Mouse (Mus musculus): ENCODE measurements around the gene Olfr855. TPM values are rescaled to one million over a fixed set of nuclear protein-coding genes. Genes with fewer than 3 reads are reported as not detected.

Olfr855 gene
- not detected for total RNA-seq (2021)
- long read RNA-seq, experiment 1 = 0 reads
- long read RNA-seq, experiment 2 = 0 reads

DNA sequence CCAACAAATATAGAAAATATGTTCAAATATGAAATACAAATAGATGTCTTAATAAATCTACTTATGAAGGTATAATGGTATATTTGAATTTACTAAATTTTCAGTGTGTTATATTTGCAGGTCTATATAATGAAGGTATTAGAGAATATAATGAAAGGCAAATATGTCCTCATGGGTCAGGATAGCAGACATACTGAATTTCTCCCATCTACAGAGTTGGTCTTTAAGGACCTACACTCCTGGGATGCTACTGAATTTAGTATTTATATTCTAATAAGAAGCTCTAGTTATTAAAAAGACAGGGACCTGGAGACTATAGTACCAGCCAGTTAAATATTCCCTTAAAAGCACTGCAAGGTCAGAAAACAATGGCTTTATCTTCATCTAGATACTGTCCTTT, at the start of gene Olfr855:
Gene Olfr855, plus strand, starts transcription at position 301 of the 400 bp plus-strand sequence.
- DNase-seq (ENCODE audit: low spot score in 2 of 2) = no peak

DNA sequence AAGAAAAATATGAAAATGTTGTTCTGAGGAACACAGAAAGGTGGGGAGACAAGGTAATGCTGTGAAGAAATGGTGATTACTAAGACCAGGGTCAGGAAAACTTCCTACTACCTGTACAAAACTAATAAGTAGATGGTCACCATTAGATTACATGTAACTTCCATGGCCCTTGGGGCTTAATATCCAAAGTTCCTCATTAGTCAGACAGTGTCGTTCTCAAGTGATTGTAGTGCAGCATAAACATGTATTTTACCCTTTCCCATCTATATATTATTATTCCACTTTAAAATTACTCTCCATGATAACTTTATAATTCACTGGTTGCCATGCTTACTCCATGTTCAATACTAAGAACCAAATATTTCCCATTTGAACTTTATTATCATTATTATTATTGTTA, 41.4 kb upstream of the Olfr855 start, which contains the start of gene Olfr853:
Gene Olfr853, minus strand, starts transcription at position 101 of the 400 bp plus-strand sequence.
- DNase-seq (ENCODE audit: low spot score in 2 of 2) = no peak

DNA sequence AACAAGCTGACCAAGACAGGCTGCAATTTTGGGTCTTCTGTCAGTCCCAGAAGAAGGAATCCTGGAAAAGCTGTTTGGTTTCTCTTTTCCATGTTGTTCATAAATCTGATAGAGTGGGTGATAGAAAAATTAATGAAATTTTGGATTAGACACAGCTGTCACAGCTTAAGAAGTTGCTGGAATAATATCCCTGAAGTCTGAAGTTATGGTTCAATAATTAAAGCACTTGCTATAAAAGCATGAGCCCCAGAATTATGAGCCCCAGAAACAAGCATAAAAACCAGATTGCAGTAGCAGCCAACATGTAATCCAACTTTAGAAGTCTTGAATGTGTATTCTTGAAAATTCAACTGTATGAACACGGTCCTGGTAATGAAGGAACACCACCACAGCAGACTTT, 15.1 kb upstream of the Olfr855 start, which contains the start of gene Olfr854:
Gene Olfr854, minus strand, starts transcription at position 101 of the 400 bp plus-strand sequence.
- no peak for DNase-seq (ENCODE audit: low spot score in 2 of 2)

DNA sequence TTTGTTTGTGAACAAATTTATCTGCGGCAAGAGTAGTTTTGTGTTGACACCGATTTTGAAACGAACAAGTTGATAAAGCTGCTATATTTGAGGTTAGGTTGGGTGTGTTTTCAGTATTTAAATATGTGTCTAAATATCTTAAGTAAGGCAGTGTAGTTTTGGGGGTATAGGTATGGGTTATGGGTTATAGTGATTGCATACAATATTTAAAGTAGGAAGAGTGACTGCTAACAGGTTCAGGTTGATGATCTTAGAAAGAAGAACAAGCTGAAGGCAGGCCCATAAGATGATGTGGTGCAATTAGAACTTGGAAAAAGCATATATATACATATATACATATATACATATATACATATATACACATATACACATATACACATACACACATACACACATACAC, 38.9 kb downstream of the Olfr855 start:
- DNase-seq (ENCODE audit: low spot score in 2 of 2) = no peak

DNA sequence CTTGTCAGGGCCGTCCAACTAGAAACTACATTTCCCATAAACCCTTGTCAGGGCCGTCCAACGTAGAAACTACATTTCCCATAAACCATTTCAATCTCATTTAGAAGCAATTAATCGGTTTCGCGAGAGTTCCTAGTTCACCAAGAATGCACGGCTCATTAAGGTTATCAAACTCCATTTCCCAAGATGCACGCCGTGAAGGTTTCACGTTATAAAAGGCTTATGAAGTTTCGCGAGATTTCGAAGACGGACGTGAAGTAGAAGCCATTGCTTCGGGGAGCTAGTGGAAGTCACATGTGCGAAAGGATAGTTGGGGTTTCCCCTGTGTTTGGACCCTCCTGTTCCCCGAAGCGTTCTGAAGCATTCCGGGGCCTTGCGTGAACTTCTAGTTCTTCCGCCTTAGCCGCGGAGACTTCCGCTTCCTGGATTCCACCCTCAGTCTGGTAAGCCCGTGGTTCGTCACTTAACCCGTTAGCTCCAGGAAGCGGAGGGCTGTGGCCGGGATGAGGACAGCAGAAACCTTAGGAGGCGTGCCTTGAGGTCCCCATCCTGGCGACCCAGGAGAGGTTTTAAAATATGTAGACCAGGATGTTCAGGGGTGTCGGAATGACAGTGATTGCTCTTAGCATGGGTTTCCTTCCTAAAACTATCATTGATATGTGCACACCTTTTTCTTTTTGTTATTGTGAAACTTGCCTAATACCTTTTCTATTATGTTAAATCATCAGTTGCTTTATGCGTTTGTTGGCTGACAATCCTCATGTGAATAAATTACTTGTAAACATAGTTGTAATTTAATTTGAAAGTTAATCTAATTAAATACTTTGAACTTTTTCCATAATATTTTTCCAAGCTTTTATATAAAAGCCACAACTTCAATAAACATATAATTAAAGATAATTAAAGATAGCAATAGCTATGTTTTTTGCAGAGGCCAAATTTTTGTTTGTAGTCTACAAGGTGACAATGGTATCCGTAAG, 39.7 kb downstream of the Olfr855 start, which contains the start of gene Zfp317:
Gene Zfp317, plus strand, starts transcription at position 260 of the 980 bp plus-strand sequence.
- peak; percentile 25 to 73 for DNase-seq (ENCODE audit: low spot score in 2 of 2)

DNA sequence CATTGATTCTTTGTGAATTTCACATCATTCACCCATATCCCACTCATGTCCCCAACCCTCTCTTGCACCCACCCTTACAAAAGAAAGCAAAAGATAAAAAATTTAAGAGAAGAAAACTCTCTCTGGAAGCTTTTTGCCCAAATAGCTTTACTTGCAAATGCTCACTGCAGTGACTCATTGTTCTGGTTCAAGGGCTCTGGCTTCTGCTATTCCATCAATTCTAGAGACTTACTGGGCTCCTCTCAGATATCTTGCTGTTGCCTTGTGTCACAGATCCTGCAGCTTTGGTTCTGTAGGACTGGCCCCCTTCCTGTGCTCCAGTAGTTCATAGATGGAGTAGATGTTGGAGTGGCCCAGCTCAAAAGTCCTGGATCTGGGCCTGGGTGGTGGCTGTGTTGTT, 47.2 kb downstream of the Olfr855 start:
- no peak for DNase-seq (ENCODE audit: low spot score in 2 of 2)

Other genes with a start within 250 kb of the Olfr855 start
- not detected for gene Olfr845, start 246.2 kb upstream of the Olfr855 start, total RNA-seq (2021)
- not detected for gene Olfr846, start 218.6 kb upstream of the Olfr855 start, total RNA-seq (2021)
- gene Olfr847, start 203.9 kb upstream of the Olfr855 start, total RNA-seq (2021) = not detected
- gene Olfr849, start 142.4 kb upstream of the Olfr855 start, total RNA-seq (2021) = not detected
- not detected for gene Olfr850, start 104.4 kb upstream of the Olfr855 start, total RNA-seq (2021)
- gene Olfr851, start 89.3 kb upstream of the Olfr855 start, total RNA-seq (2021) = not detected
- not detected for gene Olfr853, start 41.5 kb upstream of the Olfr855 start, total RNA-seq (2021)
- gene Olfr854, start 15.2 kb upstream of the Olfr855 start, total RNA-seq (2021) = not detected
- gene Zfp317, start 39.5 kb downstream of the Olfr855 start, total RNA-seq (2021) = 10 to 100 TPM; 21.9 to 25.3 TPM
- gene Olfr857, start 126.8 kb downstream of the Olfr855 start, total RNA-seq (2021) = not detected
- not detected for gene Olfr58, start 197.7 kb downstream of the Olfr855 start, total RNA-seq (2021)
- not detected for gene Olfr859, start 222.3 kb downstream of the Olfr855 start, total RNA-seq (2021)